Mouse (Mus musculus) C2C12 (cell line): Measurements from ENCODE around the gene Aff1.

Experiments used
- CEBPB ChIP-seq: IDR thresholded peaks from one replicate; pipeline ENCODE4 v1.6.1; 2011; ENCODE audit warnings: low read depth, mild to moderate bottlenecking, control low read depth, moderate library complexity
- CTCF ChIP-seq: IDR thresholded peaks from one replicate; pipeline ENCODE4 v1.5.1; 2011; ENCODE audit not compliant: control insufficient read depth, insufficient read depth, insufficient read length
- FOSL1 ChIP-seq: IDR thresholded peaks from one replicate; pipeline ENCODE4 v1.8.0; 2011; ENCODE audit warnings: mild to moderate bottlenecking, low read length; ENCODE audit not compliant: poor library complexity, insufficient read depth, severe bottlenecking
- MAX ChIP-seq: IDR thresholded peaks from one replicate; pipeline ENCODE4 v1.6.1; 2011; ENCODE audit warnings: mild to moderate bottlenecking, control low read depth
- MYOD1 ChIP-seq: IDR thresholded peaks from one replicate; pipeline ENCODE4 v1.6.1; 2011; ENCODE audit warnings: low read depth; ENCODE audit not compliant: control insufficient read depth, insufficient read length
- MYOG ChIP-seq: IDR thresholded peaks from one replicate; pipeline ENCODE4 v1.6.1; 2011; ENCODE audit not compliant: control insufficient read depth, insufficient read length; ENCODE audit errors: extremely low read depth
- USF1 ChIP-seq: IDR thresholded peaks from one replicate; pipeline ENCODE4 v1.6.1; 2011; ENCODE audit warnings: low read depth, mild to moderate bottlenecking, control low read depth, moderate library complexity

DNA sequence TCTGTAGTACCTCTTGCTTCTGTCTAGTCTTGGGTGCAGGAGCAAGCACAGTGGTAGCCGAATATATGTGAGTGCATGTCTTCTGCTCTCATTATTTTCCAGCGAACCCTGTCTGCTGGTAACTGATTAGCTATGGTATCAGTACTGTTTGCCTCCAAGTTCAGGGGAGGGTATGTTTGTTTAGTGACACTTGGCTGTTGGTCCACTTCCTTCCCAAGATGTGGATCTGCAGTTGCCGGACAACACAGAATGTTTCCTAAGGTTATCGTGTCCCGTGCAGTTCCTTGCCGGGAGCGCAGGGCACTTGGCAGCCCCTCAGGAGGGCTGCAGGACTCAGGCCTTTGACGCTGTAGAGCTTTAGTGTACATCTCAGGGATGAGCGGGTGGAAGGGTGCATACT lies 128.9 kb downstream of the Aff1 start:
- TF ChIP-seq CTCF, result no peak
- TF ChIP-seq USF1, result no peak
- no peak for TF ChIP-seq CEBPB
- no peak for TF ChIP-seq MYOG
- no peak for TF ChIP-seq FOSL1
- TF ChIP-seq MAX, result no peak
- TF ChIP-seq MYOD1, result no peak
